Mouse (Mus musculus) small intestine, adult 2 months (tissue): ENCODE data around the gene Derl3.

Source experiments
- CTCF ChIP-seq: fragments of 200-500 bp; IDR thresholded peaks from 2 replicates; pipeline ENCODE4 v1.5.1; 2012; ENCODE audit warnings: low read depth, mild to moderate bottlenecking, control low read depth, inconsistent platforms, low read length, moderate library complexity, mixed read lengths; ENCODE audit not compliant: insufficient replicate concordance, insufficient read length; ENCODE audit errors: extremely low read depth
- POLR2A ChIP-seq: fragments of 200-500 bp; IDR thresholded peaks from 2 replicates; pipeline ENCODE4 v1.6.1; 2012; ENCODE audit warnings: low read depth, mild to moderate bottlenecking, control low read depth, inconsistent platforms, low read length, moderate library complexity

- TF ChIP-seq CTCF (no peak), POLR2A (no peak)
Observed at GRCm38 (mm10) chr10:75857598-75857997, 35.6 kb upstream of the Derl3 start.
